Mouse (Mus musculus) heart, postnatal 0 days (tissue): ENCODE results near the gene Cers6. TPM values are rescaled to one million over a fixed set of nuclear protein-coding genes. Genes with fewer than 3 reads are reported as not detected.

Experiments
- ATAC-seq: fragments of 200-750 bp; cut with Nextera tagmentation; 2 replicates; pipeline ENCODE4 v1.8.0; 2017; ENCODE audit warnings: low read depth, moderate number of reproducible peaks, moderate library complexity; ENCODE audit not compliant: insufficient read depth
- DNase-seq: peaks from one replicate; pipeline ENCODE4 v3.0.0-alpha.2; 2016; ENCODE audit warnings: low spot score
- H3K27ac ChIP-seq: fragments of 300-500 bp; sonication (generic); 2 replicates; pipeline ENCODE4 v1.5.1; 2014; ENCODE audit warnings: low read depth, mild to moderate bottlenecking
- H3K27me3 ChIP-seq: fragments of 300-500 bp; sonication (generic); 2 replicates; pipeline ENCODE4 v1.6.1; 2014; ENCODE audit warnings: low read length, mixed read lengths; ENCODE audit not compliant: control insufficient read depth, insufficient read depth
- H3K36me3 ChIP-seq: fragments of 300-500 bp; sonication (generic); replicated peaks from 2 replicates; pipeline ENCODE4 v1.6.1; 2014; ENCODE audit warnings: low read length, mixed read lengths; ENCODE audit not compliant: control insufficient read depth, insufficient read depth
- H3K4me1 ChIP-seq: fragments of 300-500 bp; sonication (generic); 2 replicates; pipeline ENCODE4 v1.6.1; 2014; ENCODE audit warnings: antibody characterized with exemption; ENCODE audit not compliant: control insufficient read depth, insufficient read depth
- H3K4me2 ChIP-seq: fragments of 300-500 bp; sonication (generic); 2 replicates; pipeline ENCODE4 v1.6.1; 2014; ENCODE audit warnings: low read depth, mild to moderate bottlenecking, low read length, moderate library complexity
- H3K4me3 ChIP-seq: fragments of 300-500 bp; sonication (generic); 2 replicates; pipeline ENCODE4 v1.5.1; 2014; ENCODE audit warnings: low read depth, low read length
- H3K9ac ChIP-seq: fragments of 300-500 bp; sonication (generic); replicated peaks from 2 replicates; pipeline ENCODE4 v1.6.1; 2014; ENCODE audit warnings: low read depth, low read length, mixed read lengths
- H3K9me3 ChIP-seq: fragments of 300-500 bp; sonication (generic); replicated peaks from 2 replicates; pipeline ENCODE4 v1.6.1; 2016; ENCODE audit warnings: low read length; ENCODE audit not compliant: control insufficient read depth
- CTCF ChIP-seq: IDR thresholded peaks from 2 replicates; pipeline ENCODE4 v1.5.1; 2016; ENCODE audit warnings: antibody characterized with exemption, control low read depth, low read depth
- EP300 ChIP-seq: IDR thresholded peaks from 2 replicates; pipeline ENCODE4 v1.6.1; 2016; ENCODE audit warnings: antibody characterized with exemption, low read depth
- WGBS: fragments of 180-500 bp; shearing (Covaris S2); extraction: QIAGEN DNeasy Blood & Tissue Kit; methylation state at CpG from one replicate; pipeline ENCODE4 v1.1.7; 2014; 5-methylcytosine and 5-hydroxymethylcytosine counted together
- polyA plus RNA-seq: library from polyadenylated mRNA; unstranded; fragments of >200 nt; fragmentation: Nextera tagmentation; extraction: Ambion mirVana; gene quantifications from 2 replicates; pipeline ENCODE4 v1.2.1, GENCODE M21; 2015
- total RNA-seq: library from RNA; depleted of rRNA; stranded (reverse); fragments of >200 nt; gene quantifications from 2 replicates; pipeline ENCODE4 v1.2.3, GENCODE M21; 2014; ENCODE audit warnings: low replicate concordance

Gene Cers6
- total and polyA plus RNA-seq, 2 experiments from 2014 or later, result 8.5 to 36.0 TPM

GRCm38 (mm10) chr2:68935721-68936294, 74.6 kb downstream of the Cers6 start:
- Histone ChIP-seq H3K27ac (no peak overlapping the region; the same call in 1 of the 2 replicates), H3K9me3 (no peaks in the 10 kb centered on the region), H3K4me1 (peaks cover 20% of the 10 kb centered on the region), H3K4me3 (no peak overlapping the region), H3K27me3 (no peaks in the 10 kb centered on the region), H3K4me2 (no peak overlapping the region), H3K9ac (no peak overlapping the region), H3K36me3 (no peaks in the 10 kb centered on the region)
- WGBS, result 83% methylated on average over 2 of the region's 2 CpGs
- ATAC-seq (no peak), DNase-seq (no peak)
- TF ChIP-seq EP300, result no peak

GRCm38 (mm10) chr2:68936773-68937172, 75.5 kb downstream of the Cers6 start:
- no peak overlapping the region for H3K4me3 ChIP-seq
- ATAC-seq, result no peak
- WGBS, result 74% methylated on average over 4 of the region's 4 CpGs

GRCm38 (mm10) chr2:68937833-68938232, 76.6 kb downstream of the Cers6 start:
- no peaks in the 10 kb centered on the region for H3K27me3 ChIP-seq
- H3K4me2 ChIP-seq, result no peak overlapping the region
- no peak overlapping the region for H3K9ac ChIP-seq
- TF ChIP-seq EP300 (no peak), CTCF (no peak)
- no peak for ATAC-seq
- H3K36me3 ChIP-seq, result no peaks in the 10 kb centered on the region
- no peaks in the 10 kb centered on the region for H3K9me3 ChIP-seq
- H3K4me3 ChIP-seq, result no peak overlapping the region
- peaks cover 20% of the 10 kb centered on the region for H3K4me1 ChIP-seq
- no peak for DNase-seq
- H3K27ac ChIP-seq, result no peak overlapping the region
- WGBS, result 95% methylated on average over 3 of the region's 3 CpGs

More at GRCm38 (mm10) chr2:68936773-68937172, 75.5 kb downstream of the Cers6 start:
- no peak overlapping the region for H3K9ac ChIP-seq
- no peak overlapping the region for H3K4me2 ChIP-seq
- H3K9me3 ChIP-seq, result no peaks in the 10 kb centered on the region
- peak; percentile 22 for DNase-seq
- TF ChIP-seq EP300 (no peak), CTCF (no peak)
- no peak overlapping the region for H3K27ac ChIP-seq
- H3K27me3 ChIP-seq, result no peaks in the 10 kb centered on the region
- no peaks in the 10 kb centered on the region for H3K36me3 ChIP-seq
- peaks cover 20% of the 10 kb centered on the region for H3K4me1 ChIP-seq

GRCm38 (mm10) chr2:68944898-68945297, 83.7 kb downstream of the Cers6 start:
- Histone ChIP-seq H3K9ac (no peak overlapping the region), H3K4me2 (no peak overlapping the region), H3K9me3 (no peaks in the 10 kb centered on the region), H3K27ac (no peak overlapping the region), H3K4me3 (no peak overlapping the region), H3K4me1 (peaks cover 24% of the 10 kb centered on the region), H3K36me3 (no peaks in the 10 kb centered on the region), H3K27me3 (no peaks in the 10 kb centered on the region)
- 0 out of 2 replicates have a peak, but pooled peaks have one; percentile 20 for ATAC-seq
- WGBS, result 10% methylated on average over 2 of the region's 2 CpGs
- TF ChIP-seq EP300, result no peak
- no peak for TF ChIP-seq CTCF
- peak; percentile 28 for DNase-seq

DNA sequence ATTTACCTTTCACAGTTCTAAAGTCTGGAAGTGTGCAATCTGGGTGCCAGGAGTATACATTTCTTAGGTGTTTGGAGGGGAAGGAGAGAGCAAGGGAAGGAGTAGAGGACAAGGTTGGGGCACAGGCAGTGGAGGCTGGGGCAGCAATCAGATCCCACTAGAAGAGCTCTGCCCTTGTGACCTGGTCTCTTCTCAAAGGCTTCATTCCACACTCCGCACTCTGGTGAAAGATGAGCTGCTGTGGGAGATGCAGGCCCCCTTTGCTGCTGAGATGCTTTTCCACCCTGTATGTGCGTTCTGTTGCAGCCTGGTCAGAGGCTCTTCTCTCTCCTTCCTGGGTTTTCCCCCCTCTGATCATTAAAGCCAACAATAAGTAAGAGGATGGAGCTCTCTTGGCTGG, 84.7 kb downstream of the Cers6 start:
- DNase-seq (no peak), ATAC-seq (no peak)
- no peaks in the 10 kb centered on the region for H3K9me3 ChIP-seq
- H3K4me2 ChIP-seq, result no peak overlapping the region
- H3K27ac ChIP-seq, result no peak overlapping the region
- H3K27me3 ChIP-seq, result no peaks in the 10 kb centered on the region
- H3K4me3 ChIP-seq, result no peak overlapping the region
- peaks cover 27% of the 10 kb centered on the region for H3K4me1 ChIP-seq
- no peaks in the 10 kb centered on the region for H3K36me3 ChIP-seq
- no peak overlapping the region for H3K9ac ChIP-seq
- 80% methylated on average over 2 of the region's 2 CpGs for WGBS
- TF ChIP-seq CTCF, result no peak
- no peak for TF ChIP-seq EP300

DNA sequence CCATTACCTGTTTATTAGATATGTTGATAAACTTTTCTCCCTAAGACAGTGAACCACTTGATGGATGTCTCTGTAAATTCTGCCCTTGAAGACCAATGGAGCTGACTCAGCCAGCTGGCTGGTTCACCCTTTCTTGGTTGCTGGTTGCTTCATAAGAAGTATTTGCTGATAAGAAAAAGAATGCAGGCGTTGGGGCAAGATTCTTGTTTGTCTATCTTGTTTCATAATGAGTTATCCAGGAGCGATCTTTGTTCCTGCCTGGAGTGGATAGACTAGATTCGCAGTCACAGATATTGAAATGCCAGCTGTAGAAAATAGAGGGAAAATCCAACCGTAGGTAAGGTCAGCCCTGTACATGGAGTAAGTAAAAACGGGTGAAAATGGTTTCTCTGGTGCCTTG, 85.6 kb downstream of the Cers6 start:
- no peak overlapping the region for H3K9ac ChIP-seq
- no peak overlapping the region for H3K27ac ChIP-seq
- no peaks in the 10 kb centered on the region for H3K36me3 ChIP-seq
- peaks cover 27% of the 10 kb centered on the region for H3K4me1 ChIP-seq
- no peak overlapping the region for H3K4me2 ChIP-seq
- 0 out of 2 replicates have a peak, but pooled peaks cover 4% of the 10 kb centered on the region for H3K9me3 ChIP-seq
- no peaks in the 10 kb centered on the region for H3K27me3 ChIP-seq
- 80% methylated on average over 5 of the region's 5 CpGs for WGBS
- DNase-seq (no peak), ATAC-seq (no peak)
- no peak for TF ChIP-seq EP300
- no peak overlapping the region for H3K4me3 ChIP-seq
